Mouse (Mus musculus) liver, embryonic 12.5 days (tissue): ENCODE results near the gene Olfr616. TPM values are rescaled to one million over a fixed set of nuclear protein-coding genes. Genes with fewer than 3 reads are reported as not detected.

Experiments used
- microRNA-seq: library from miRNA; unstranded; fragments of <30 nt; microRNA quantifications from one replicate; pipeline ENCODE4, GENCODE M21; 2017
- polyA plus RNA-seq: library from polyadenylated mRNA; unstranded; fragments of >200 nt; fragmentation: Nextera tagmentation; extraction: Ambion mirVana; gene quantifications from 2 replicates; pipeline ENCODE4 v1.2.1, GENCODE M21; 2016

Olfr616 gene
- polyA plus RNA-seq, 1 experiment from 2014 or later: not detected

Small RNA genes lying within 50 kb of the gene (microRNA-seq; reads per million reads assigned to microRNA genes)
- gene Gm26506: not detected

Other genes with a start within 250 kb of the Olfr616 start
- gene Olfr598, start 245.6 kb downstream of the Olfr616 start, polyA plus RNA-seq: not detected in 2 replicates
- not detected in 2 replicates for gene Olfr599, start 233.2 kb downstream of the Olfr616 start, polyA plus RNA-seq
- not detected in 2 replicates for gene Olfr600, start 219.5 kb downstream of the Olfr616 start, polyA plus RNA-seq
- gene Olfr601, start 206.5 kb downstream of the Olfr616 start, polyA plus RNA-seq: not detected in 2 replicates
- not detected in 2 replicates for gene Olfr603, start 183.0 kb downstream of the Olfr616 start, polyA plus RNA-seq
- gene Usp17lc, start 154.1 kb downstream of the Olfr616 start, polyA plus RNA-seq: not detected in 2 replicates
- gene Olfr605, start 123.7 kb downstream of the Olfr616 start, polyA plus RNA-seq: not detected in 2 replicates
- gene Olfr606, start 120.1 kb downstream of the Olfr616 start, polyA plus RNA-seq: not detected in 2 replicates
- gene Olfr607, start 105.0 kb downstream of the Olfr616 start, polyA plus RNA-seq: not detected in 2 replicates
- gene Olfr608, start 99.3 kb downstream of the Olfr616 start, polyA plus RNA-seq: not detected in 2 replicates
- gene Olfr609, start 71.1 kb downstream of the Olfr616 start, polyA plus RNA-seq: not detected in 2 replicates
- not detected in 2 replicates for gene Olfr610, start 57.0 kb downstream of the Olfr616 start, polyA plus RNA-seq
- not detected in 2 replicates for gene Olfr611, start 48.3 kb downstream of the Olfr616 start, polyA plus RNA-seq
- not detected in 2 replicates for gene Olfr612, start 26.4 kb downstream of the Olfr616 start, polyA plus RNA-seq
- not detected in 2 replicates for gene Olfr613, start 21.1 kb downstream of the Olfr616 start, polyA plus RNA-seq
- gene Olfr615, start 13.1 kb downstream of the Olfr616 start, polyA plus RNA-seq: not detected in 2 replicates
- not detected in 2 replicates for gene Olfr617, start 3.9 kb upstream of the Olfr616 start, polyA plus RNA-seq
- not detected in 2 replicates for gene Olfr618, start 21.0 kb upstream of the Olfr616 start, polyA plus RNA-seq
- not detected in 2 replicates for gene Olfr619, start 31.4 kb upstream of the Olfr616 start, polyA plus RNA-seq
- not detected in 2 replicates for gene Olfr620, start 43.4 kb upstream of the Olfr616 start, polyA plus RNA-seq
- not detected in 2 replicates for gene Olfr622, start 73.6 kb upstream of the Olfr616 start, polyA plus RNA-seq
- not detected in 2 replicates for gene Olfr623, start 94.6 kb upstream of the Olfr616 start, polyA plus RNA-seq
- gene Olfr624, start 102.0 kb upstream of the Olfr616 start, polyA plus RNA-seq: not detected in 2 replicates
- gene Olfr625-ps1, start 113.6 kb upstream of the Olfr616 start, polyA plus RNA-seq: not detected in 2 replicates
- not detected in 2 replicates for gene Olfr243, start 145.5 kb upstream of the Olfr616 start, polyA plus RNA-seq
- gene Olfr628, start 161.2 kb upstream of the Olfr616 start, polyA plus RNA-seq: not detected in 2 replicates
- 0.05 TPM in 1 of 2 replicates, not detected in the other for gene Olfr629, start 175.8 kb upstream of the Olfr616 start, polyA plus RNA-seq
- gene Olfr630, start 188.2 kb upstream of the Olfr616 start, polyA plus RNA-seq: not detected in 2 replicates
- gene Olfr69, start 202.5 kb upstream of the Olfr616 start, polyA plus RNA-seq: not detected in 2 replicates
- gene Olfr68, start 210.6 kb upstream of the Olfr616 start, polyA plus RNA-seq: not detected in 2 replicates
- gene Olfr67, start 222.7 kb upstream of the Olfr616 start, polyA plus RNA-seq: not detected in 2 replicates
- gene Hbb-bt, start 244.9 kb upstream of the Olfr616 start, polyA plus RNA-seq: 37,996 and 38,837 TPM in 2 replicates